Mouse (Mus musculus): ENCODE measurements around the gene Scrn1.

The Scrn1 gene

DNA sequence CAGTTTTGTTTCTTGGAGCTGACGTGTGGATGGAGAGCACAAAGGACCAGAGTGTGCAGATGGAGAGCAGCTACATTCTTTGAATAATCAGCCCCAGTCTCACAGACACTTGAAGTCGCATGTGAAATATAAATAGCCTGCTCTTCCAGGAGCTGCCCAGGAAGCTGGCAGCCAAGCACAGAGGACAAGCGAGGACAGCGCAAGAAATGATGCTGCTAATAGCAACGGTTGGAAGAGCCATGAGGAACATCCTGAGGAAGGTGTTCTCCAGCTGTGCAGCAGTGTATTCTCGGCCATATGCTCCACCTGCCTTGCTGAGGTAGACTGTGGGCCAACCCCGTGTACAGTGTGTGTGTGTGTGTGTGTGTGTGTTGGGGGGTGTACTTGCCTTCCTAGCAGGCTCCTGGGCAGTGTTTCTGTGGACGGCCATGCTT, 35.2 kb downstream of the Scrn1 start:
- peak; percentile 49 to 65 for DNase-seq (ENCODE audit: low spot score in 2 of 2)

DNA sequence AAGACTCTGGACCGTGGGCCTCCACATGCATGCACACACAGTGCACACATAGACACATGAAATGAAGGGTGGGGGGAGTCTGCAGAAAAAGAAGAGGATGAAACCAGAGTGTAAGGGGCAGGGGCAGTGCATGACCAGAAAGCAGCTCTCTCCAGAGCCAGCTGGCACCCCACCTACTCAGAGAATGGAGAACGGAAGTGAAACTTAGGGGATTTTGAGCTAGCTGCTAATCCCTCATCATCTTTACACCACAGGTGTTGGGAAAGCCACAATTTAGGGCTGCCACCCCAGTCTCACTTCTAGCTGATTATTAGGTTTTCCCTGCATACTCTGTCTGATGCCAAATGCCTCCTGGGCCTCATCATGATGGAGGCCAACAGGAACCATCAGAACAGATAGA, 36.1 kb downstream of the Scrn1 start:
- DNase-seq (ENCODE audit: low spot score in 2 of 2) = no peak

DNA sequence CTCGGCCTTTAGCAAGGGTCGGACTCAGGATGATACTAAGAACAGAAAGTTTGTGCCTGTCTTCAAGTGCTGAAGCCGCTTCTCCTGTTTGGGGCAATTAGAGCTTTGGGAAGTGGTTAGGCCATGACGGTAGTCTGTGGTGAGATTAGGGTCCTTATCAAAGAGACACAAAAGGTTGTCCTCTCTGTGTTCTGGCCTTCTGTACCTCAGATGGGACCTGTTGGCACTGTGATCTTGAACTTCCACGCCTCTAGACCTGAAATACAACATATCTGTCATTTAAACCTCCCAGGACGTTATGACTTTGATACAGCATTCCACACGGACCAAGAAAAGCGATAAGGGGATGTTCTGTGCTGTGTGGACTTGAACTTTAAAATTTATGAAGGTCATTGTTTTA, 37.6 kb downstream of the Scrn1 start:
- no peak for DNase-seq (ENCODE audit: low spot score in 2 of 2)

DNA sequence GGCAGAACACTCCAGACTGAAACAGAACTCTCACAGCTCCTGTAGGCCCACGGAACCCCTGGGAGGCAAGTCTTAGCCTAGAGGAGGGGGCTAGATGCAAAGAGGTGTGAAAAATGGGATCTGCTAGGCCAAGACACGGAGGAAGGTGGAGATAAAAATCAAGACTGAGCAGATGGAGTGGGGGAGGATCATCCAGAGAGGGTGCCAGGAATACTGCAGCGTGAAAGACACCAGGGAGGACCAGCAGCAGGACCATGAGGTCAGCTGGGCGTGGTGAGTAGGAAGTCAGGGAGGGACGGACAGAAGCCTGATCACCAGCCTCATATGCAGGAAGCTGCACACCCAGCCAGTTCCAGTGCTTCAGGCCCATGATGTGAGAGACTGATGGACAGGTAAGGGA, 47.5 kb downstream of the Scrn1 start:
- no peak for DNase-seq (ENCODE audit: low spot score in 2 of 2)

DNA sequence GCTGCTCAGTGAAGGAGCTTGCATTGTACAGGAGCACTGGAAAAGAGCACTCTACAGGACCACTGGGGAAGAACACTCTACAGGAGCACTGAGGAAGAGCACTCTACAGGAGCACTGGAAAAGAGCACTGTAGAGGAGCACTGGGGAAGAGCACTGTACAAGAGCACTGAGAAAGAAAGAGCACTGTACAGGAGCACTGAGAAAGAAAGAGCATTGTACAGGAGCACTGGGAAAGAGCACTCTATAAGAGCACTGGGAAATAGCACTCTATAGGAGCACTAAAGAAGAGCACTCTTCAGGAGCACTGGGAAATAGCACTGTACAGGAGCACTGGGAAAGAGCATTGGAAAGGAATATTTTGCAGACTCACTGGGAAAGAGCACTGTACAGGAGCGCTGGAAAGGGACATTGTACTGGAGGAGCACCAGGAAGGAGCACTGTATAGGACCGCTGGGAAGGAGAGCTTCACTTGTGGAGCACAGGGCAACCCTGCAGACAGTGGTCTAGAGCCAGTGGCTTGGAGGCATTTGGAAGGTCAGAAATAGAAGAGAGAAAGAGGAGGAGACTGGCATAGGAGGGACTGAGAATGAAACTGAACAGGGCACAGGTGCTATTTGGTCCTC, 49.7 kb downstream of the Scrn1 start:
- DNase-seq (ENCODE audit: low spot score in 2 of 2) = no peak

DNA sequence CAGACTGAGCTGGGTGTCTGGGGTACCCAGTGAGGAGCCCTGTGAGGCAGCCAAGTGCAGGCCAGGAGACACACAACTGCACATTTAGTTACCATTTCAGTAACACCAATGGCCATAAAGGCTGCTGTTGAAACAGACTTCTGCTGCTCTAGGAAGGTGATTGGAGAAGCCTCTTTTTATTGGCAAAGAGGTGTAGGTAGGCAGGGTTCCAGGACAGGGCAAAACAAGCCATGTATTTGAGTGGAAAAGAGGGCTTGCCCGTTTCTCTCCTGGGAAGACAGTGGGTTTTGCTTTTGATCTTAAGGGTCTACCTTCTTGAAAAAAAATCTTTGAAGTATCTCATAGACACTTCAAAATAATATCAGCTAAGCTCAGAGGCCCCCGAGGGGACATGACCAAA, 54.0 kb downstream of the Scrn1 start:
- no peak for DNase-seq (ENCODE audit: low spot score in 2 of 2)

DNA sequence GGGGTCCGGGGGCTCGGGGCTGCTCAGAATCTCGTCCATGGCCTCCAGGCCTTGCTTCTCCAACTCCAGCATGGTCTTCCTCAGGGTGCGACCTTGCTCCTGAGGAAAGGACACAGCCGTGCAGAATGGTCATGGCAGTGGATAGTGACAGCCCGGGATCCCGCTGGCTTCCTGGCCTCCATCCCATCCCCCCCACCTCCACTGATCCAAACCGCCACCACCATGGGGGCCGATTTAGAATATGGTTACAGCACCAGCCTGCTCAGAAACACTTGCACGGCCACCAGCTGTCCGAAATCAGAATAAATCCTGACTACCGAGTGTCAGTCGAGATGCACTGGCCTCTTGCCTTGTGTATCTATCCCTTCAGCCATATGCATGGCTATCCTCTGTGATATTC, 57.0 kb downstream of the Scrn1 start:
- DNase-seq (ENCODE audit: low spot score in 2 of 2) = no peak

DNA sequence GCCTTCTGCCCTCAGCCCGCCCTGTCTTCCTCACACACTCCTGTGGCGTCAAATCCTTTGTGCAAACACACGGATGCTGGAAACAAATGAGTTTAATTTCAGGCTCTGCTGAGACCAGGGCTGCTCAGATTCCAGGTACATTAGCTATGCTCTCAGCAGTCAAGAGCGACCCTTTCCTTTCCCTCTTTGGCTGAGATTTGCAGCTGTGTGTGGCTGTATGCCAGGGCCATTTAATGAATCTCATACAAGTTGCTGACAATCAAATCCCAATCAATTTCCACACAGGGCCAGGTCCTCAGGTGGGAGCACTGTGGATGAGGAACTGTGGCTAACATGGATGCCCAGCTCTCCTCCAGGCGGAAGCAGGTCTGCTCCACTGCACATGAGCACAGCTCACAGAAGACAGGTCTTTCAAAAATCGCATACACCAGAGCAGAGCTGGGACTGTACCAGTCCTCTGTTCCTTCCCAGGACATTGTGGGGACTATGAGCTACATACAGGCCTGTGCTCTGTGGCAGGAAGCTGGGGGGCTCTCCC, 58.0 kb downstream of the Scrn1 start:
- DNase-seq (ENCODE audit: low spot score in 2 of 2) = no peak

DNA sequence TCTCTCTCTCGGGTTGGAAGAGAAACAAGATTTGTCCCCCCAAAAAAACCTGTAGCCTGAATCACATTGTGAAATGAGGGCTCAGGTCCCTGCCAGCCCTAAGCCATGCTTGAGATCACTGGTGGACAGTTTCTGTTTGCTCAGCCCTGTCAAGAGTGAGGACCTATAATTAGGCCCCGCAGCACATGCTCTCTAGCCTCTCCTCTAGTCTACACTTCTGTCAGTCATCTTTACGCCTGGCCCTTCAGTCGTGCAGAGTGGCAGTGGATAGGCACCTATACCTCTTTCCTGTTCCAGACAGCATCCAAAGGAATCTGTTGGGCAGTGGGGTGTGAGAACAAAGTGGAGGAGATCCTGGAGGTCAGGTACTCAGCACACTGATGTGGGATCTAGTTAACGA, 58.5 kb downstream of the Scrn1 start:
- DNase-seq (ENCODE audit: low spot score in 2 of 2) = no peak

DNA sequence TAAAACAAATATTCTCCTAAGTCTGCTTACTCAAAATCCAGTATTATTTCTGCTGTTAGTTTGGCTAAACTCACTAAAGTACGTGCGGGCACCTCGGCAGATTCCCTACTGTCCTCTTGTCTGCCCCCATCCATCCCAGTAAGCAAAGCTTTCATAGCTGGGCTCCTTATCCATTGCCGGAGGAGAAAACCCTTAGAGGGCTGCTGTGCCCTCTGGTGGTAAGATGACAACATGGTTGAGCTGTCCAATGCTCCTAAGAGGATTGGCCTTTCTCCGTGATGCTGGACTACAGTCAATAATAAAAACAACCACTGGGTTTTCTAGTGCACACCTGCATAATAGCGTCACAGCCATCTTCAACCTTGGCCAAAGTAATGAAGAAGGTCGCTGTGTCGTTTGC, 59.3 kb downstream of the Scrn1 start:
- DNase-seq (ENCODE audit: low spot score in 2 of 2) = peak in 1 of 2 experiments; percentile 42

DNA sequence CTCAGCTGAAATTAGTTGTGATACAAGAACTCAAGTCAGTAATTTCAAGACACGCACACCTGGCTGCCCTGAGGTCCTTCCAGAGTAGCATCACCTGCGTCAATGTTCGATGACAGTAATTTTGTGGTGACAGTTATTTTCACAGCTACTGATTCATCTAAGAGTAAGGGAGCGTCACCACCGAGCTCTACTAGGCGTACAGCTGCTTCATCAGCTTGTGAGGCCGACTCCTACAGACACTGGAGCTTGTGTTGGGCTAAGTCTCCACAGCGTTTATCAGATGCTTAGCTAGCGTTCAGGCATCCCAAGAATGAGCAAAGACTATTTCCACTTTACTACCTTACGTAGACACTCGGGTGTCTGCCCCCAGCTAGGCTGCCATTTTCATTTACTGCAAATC, 60.0 kb downstream of the Scrn1 start:
- no peak for DNase-seq (ENCODE audit: low spot score in 2 of 2)

DNA sequence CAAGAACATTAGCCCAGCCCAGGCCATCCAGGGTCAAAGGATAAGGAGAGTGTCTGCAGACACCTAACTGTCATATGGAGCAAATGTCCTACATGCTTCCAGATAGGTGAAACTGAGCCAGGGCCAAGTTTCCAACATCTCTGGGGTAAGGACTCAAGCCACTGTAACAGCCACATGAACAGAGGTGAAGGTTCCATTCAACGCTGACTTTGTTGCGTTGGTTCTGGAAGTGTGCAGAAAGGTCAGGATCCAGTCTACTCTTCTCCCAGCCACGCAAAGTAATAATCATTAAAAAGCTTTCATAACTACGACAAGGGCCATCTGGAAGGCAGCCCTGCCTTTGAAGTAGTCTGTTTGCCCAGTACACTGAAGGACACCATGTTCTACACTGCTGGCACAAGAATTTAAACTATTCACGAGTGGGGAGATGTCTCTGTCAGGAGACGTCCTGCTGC, 63.6 kb downstream of the Scrn1 start:
- DNase-seq (ENCODE audit: low spot score in 2 of 2) = no peak

DNA sequence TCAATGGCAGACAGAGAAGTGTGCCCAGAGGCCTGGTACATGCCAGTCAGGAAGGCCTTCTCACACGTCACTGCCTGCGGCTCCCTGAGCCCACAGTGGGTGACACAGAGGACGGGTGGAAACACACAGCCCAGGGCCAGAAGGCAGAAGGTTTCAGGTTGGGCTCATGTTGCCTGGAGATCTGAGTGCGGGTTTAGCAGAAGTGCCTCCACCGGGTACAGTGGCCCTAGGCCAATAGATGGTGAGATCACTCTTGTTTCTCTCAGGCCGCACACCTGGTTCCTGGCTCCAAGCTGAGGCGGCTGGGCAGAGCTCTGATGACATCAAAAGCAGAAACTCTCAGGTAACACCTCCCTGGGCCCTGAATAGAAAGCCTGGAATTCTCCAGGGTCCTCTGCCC, 70.1 kb downstream of the Scrn1 start:
- no peak for DNase-seq (ENCODE audit: low spot score in 2 of 2)

DNA sequence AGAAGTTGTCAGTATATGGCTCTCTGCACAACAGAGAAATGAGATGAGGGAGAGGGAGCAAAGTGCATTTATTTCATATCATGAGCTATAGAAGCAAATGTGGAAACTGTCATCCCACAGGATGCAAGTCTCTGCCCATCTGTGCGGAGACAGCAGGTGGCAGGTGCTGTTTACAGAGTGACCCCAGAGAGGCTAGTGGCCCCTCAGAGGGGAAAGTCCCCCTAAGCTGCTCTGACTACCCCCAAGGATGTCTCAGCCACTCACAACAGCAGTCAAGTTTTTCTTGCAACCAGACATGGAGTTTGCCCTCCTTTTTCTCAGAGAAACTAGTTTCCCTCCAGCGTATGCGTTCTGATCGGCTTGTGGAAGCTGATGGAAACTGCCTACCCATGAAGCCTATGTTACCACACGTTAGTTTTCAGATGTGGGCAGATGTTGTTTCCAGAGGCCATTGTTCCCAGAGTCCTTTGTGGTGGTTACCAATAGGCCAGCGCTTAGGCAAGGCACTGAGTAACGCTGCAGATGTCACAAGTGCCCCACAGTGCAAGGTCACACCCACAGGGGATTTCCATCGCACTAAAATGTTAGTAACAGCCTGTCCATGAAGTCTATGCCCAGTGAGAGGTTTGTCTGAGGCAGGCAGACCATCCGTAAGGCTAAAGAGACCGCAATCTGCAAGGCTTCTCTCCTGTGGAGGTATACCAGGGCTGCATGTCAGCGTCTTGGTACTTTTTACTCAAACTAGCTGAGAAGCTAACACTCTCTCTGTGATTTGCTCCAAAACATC, 71.5 kb downstream of the Scrn1 start:
- no peak for DNase-seq (ENCODE audit: low spot score in 2 of 2)

DNA sequence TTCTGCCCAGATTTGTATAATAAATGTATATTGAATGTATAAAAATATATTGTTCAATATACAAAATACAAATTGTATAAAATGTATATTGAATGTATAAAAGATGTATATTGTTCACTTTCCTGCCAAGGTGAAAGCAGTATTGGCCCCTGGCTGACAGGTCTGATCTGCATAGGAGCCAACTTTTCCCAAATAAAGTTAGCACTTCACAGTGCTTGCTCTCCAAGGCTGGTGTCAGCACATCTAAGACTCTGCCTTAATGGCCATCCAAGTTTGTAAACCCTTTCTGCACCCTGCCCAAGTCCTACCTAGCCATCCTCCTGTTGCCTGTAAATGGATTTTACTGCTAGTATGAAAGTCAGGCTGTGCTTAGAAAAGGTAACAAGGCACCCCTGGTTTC, 72.2 kb downstream of the Scrn1 start:
- DNase-seq (ENCODE audit: low spot score in 2 of 2) = no peak

DNA sequence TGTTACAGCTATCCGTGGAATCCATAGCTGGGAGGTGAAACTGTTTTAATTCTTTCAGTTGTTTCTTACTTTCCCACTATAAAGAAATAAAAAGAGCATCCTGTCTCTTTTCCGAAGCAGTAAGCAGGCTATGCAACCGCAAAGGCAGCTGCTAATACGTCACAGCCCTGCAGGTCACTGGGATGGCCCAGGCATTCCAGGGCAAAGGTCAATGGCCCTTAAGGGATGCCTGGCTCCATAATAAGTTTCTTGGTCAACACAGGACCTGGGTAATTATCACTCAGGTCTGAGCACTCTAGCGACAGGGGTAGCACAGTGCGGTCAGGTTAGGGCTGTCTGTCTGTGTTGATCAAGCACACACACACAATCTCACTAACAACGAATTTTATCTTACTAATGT, 75.2 kb downstream of the Scrn1 start:
- no peak for DNase-seq (ENCODE audit: low spot score in 2 of 2)

DNA sequence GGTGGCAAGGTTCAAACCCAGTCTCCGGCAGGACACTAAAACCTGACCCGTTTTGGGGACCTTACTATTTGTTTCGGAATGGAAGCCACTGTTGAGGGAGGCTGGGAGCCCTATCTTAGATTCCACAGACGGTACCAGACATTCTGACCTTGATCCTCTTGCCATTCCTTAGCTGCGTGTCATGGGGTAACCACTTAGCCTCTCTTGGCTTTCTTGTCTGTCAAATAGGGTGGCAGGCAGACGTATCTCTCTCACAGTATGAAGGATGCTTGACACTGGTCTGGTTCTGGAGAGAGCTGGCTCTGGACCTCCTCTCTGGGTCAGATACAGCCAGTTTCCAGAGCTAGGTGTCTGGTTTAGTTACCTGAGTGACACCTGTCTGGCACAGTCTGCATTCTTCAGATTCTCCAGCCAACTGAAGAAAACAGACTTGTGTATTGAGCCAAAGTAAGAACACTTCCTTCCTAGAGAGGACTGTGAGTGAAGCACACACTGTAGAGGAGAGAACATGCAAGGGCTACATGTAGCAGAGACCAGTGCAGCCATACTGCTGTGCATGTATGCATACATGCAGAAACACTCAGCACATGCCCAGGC, 80.2 kb downstream of the Scrn1 start:
- DNase-seq (ENCODE audit: low spot score in 2 of 2) = no peak

DNA sequence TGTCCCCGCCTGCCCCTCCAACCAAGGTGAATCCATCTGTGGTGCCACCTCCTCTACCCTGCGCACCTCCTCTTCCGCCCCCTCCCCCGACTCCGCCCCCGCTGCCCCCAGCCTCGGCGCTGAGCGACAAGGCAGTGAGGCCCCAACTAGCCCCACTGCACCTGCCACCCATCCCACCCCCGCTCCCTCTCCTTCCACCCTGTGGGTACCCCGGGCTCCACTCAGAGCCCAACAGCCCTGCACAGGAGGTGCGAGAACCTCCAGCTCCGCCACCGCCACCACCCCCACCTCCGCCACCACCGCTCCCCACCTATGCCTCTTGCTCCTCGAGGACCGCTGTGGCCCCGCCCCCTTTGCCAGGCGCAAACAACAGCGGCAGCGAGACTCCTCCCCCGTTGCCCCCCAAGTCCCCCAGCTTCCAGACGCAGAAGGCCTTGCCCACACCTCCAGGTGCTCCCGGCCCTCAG, 80.8 kb downstream of the Scrn1 start:
- no peak for DNase-seq (ENCODE audit: low spot score in 2 of 2)

DNA sequence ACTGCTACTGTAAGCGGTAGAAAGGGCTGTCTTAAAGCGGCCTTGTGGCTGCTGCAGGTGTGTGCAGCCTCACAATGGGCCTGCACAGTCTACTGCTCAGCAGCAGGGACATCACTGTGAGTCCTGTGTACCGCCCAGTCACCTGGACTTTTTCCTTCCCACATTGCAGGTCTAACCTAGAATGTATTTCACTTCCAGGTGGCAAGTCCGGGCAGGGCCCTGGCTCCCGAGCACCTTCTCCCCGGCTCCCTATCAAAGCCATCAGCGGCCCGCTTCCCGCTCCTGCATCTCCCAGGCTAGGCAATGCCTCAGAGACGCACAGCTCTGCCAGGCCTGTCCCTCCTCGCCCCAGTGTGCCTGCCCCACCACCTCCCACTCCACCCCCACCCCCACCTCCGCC, 81.3 kb downstream of the Scrn1 start:
- no peak for DNase-seq (ENCODE audit: low spot score in 2 of 2)

DNA sequence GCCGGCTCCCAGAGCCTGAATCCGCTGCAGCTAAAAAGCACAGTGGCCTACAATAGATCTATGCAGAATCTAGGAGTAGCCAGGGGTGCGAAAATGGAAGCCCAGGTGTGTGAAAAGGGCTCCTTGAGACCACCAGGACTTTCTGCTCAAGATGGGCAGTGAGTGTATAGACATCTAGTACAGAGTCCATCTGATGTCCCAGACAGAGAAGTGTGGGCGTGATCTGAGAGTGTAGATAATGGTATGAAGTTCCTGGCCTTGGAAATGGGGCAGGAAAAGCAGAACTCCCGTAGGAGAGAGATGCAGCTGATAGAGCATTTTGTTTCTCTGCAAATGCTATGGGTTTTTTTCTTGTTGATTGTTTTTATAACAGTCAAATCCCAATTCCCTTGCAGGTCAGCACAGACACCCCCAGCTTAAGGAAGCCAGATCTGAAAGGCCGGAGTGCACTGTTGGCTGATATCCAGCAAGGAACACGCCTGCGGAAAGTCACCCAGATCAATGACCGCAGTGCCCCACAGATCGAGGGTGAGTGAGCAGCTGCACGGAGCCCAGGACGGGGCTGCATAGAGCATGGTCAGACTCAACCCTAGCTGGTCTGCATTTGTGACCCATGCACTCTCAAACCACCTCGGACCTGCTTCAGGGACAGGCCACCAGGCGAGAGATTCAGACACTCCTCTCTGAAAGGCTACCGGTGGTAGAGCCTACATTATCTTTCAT, 84.7 kb downstream of the Scrn1 start:
- DNase-seq (ENCODE audit: low spot score in 2 of 2) = no peak

DNA sequence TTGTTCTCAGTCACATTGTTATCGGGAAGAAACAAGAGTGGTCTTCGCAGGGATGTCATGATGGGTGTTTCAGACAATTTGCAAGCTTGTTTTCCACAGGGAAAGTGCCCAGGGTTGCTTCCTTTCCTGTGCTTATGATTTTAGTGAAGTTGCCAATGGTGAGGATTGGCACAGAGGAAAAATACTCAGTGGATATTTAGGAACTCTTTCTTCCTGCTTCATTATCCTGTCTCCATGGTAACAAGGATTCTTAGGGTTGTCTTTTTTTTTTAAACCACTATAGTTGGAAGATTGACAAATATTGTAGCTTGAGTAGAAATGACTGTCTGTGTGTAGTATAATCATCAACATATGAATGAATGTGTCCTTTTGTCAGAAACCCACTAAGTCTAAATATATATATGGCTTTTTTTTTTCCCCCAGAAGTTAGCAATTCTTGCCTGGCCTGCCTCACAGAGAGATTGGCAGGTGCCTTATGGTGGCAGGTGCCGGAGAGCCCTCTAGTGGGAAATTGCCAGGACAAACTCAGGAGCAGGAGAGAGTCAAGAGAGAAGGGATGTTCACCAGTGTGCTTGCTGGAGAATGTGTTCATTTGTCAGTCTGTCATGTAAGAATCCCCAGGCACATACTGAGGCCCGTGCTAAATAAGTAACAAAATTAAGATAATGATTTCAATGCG, 87.5 kb downstream of the Scrn1 start:
- DNase-seq (ENCODE audit: low spot score in 2 of 2) = no peak

Data from frontal cortex, postnatal 10 days (tissue).